Mouse (Mus musculus) MN1 (cell line): ENCODE results near the gene Hist1h2ad.
"Not testable (repeated sequence)": the region's sequence is repeated elsewhere in the genome, so short reads cannot be mapped to it uniquely, and the experiment has no call there.

Experiments used
- DNase-seq: peaks from one replicate; pipeline ENCODE4 v3.0.0-alpha.2; 2016; ENCODE audit warnings: low spot score

Gene Hist1h2ad

DNA sequence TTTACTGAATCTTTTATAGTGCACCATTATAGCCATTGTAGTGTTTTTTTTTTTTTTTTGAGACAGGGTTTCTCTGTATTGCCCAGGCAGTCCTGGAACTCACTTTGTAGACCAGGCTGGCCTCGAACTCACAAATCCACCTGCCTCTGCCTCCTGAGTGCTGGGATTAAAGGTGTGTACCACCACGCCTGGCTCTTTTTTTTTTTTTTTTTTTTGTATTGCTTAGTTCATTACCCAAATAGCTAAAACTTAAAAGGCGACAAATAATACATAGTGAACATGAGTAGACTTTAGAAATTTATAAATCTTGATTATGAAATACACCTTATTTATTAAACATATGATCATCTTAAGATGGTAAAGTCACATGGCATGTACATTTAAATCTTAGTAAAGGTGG lies 32.7 kb upstream of the Hist1h2ad start:
- no peak for DNase-seq

DNA sequence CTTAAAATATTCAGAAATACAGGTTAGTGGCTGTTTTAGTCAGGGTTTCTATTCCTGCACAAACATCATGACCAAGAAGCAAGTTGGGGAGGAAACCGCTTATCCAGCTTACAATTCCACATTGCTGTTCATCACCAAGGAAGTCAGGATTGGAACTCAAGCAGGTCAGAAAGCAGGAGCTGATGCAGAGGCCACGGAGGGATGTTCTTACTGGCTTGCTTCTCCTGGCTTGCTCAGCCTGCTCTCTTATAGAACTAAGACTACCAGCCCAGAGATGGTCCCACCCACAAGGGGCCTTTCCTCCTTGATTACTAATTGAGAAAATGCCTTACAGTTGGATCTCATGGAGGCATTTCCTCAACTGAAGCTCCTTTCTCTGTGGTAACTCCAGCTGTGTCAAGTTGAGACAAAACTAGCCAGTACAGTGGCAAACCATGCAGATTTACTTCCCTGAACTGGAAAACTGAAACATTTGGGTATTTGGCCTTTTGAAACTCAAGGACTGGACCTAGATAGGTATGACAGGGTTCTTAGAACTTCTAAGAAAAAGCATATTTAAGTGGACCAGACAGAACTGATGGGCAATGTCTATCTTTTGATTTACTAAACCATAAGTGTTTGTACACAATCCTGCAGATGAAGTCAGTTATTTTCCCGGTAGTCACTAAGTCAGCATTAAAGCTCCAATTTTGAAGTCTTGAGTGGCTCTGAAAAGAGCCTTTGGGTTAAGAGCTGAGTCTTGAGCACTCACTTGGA lies 31.8 kb upstream of the Hist1h2ad start:
- DNase-seq = not testable (repeated sequence)

- DNase-seq = peak; percentile 81
These were observed 31.1 kb upstream of the Hist1h2ad start, which contains the start of gene Hist1h2bh for GRCm38 (mm10) chr13:23542999-23543607. TSS of gene Hist1h2bh (minus strand) at chr13:23543392.

GRCm38 (mm10) chr13:23543965-23544786 lies 30.0 kb upstream of the Hist1h2ad start, which contains the start of gene Hist1h3f:
TSS of gene Hist1h3f (plus strand) at chr13:23544052.
- peak; percentile 93 for DNase-seq

DNA sequence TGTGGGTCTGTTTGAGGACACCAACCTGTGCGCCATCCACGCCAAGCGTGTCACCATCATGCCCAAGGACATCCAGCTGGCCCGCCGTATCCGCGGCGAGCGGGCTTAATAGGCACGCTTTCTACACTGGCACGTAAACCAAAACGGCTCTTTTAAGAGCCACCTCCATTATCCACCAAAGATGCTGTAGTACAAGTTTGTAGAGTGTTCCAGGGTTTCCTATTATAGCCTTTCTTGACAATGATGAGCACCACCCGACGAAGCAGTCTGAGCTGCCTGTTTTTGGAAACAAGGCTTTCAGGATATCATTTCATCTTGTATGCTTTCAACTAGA lies 29.4 kb upstream of the Hist1h2ad start:
- not testable (repeated sequence) for DNase-seq

- DNase-seq = no peak
These were observed 27.5 kb upstream of the Hist1h2ad start for GRCm38 (mm10) chr13:23546694-23547093.

DNA sequence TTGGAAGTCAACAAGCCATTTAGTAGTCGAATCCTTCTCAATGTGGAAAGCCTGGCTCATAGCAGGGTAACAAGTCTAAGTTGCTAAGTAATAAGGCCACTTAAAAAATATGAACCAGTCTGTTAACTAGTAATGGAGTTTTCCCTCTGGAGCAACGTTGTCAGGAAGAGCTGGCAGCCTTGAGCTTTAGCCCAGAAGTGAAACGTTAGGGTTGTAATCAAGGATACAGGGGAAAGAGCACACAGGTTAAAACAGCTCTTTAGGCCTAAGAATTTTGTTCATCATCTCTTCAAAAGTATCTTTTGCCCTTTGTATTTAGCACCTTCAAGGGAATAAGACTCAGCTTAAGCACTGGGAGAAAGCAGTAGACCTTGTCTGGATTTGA lies 23.4 kb upstream of the Hist1h2ad start:
- no peak for DNase-seq

GRCm38 (mm10) chr13:23551146-23551834 lies 22.9 kb upstream of the Hist1h2ad start, which contains the start of gene Hist1h4f:
TSS of gene Hist1h4f (minus strand) at chr13:23551648.
- DNase-seq = peak; percentile 93

- no peak for DNase-seq
These were observed 22.0 kb upstream of the Hist1h2ad start for GRCm38 (mm10) chr13:23551931-23552914.

DNA sequence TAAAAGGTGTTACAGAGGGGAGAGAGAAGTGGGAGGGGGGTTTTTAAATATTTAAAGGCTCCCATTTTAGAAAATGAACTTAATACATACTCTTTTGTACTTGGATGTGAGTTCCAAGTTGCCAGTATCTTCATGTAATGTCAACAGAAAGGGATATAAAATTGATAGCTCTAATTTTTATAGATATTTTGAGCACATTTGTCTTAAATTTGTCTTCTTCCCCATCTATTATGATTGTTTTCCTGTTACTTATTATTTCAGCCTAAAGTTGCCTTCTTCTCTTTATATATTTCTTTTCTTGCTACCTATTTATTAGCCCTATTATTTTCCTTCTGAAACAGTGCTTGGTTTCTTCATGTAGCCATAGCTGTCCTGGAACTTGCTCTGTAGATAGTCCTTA lies 21.2 kb upstream of the Hist1h2ad start, which contains the start of gene Hist1h1d:
Gene Hist1h1d, plus strand, starts transcription at position 301 of the 400 bp plus-strand sequence.
- DNase-seq = no peak

- DNase-seq = no peak
These were observed 19.8 kb upstream of the Hist1h2ad start for GRCm38 (mm10) chr13:23554393-23554792.

- peak; percentile 80 for DNase-seq
These were observed 19.0 kb upstream of the Hist1h2ad start for GRCm38 (mm10) chr13:23554925-23555838.

DNA sequence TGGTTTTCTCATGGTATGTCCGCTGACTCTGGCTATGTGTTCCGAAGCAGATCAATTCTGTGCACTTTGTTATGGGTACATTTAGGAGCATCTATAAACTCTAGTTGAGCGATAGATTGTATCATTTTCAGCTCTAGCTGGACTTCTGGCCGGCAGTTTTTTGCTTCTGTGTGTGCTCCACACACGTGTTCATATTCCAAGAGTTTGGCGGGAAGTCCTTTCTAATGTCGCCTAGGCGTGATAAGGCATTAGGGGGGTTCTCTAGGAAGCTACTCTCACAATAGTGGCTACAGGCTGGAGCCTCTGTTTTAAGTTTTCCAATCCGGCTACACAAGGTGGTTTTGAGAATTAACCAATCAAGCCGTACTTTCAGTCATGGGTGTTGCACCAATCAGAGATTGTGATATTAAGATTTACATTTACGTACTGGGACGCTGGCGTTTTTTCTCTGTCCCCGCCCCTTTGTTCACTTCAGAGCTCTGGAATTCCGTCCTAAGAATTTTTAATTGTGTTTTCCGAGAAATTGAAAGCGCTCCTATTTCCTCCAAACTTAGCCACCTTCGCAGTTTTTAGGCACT lies 18.3 kb upstream of the Hist1h2ad start:
- peak; percentile 92 for DNase-seq

DNA sequence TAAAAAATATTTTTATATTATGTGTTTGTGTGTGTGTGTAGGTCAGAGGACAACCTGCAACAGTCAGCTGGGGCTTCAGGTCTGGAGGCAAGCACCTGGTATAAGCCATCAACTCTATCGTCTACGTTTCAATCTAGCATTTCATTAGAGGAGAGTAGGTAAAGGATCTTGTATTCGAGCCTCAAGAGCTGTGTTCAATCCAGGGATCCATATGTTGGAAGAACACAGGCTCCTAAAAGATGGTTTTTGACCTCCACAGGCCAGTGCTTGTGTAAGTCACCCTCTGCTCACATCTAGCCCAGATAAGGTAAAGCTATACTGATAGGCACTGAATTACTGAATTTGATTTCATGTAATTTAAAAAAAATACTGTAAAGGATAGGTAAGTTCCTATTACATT lies 17.3 kb upstream of the Hist1h2ad start:
- no peak for DNase-seq

GRCm38 (mm10) chr13:23560699-23561098 lies 13.5 kb upstream of the Hist1h2ad start:
- DNase-seq = not testable (repeated sequence)

- DNase-seq = not testable (repeated sequence)
These were observed 12.7 kb upstream of the Hist1h2ad start for GRCm38 (mm10) chr13:23561531-23561882.

- DNase-seq = peak; percentile 96
These were observed 12.1 kb upstream of the Hist1h2ad start, which contains the start of gene Hist1h3e for GRCm38 (mm10) chr13:23561883-23562659. TSS of gene Hist1h3e (minus strand) at chr13:23562369.

GRCm38 (mm10) chr13:23562699-23563462 lies 11.3 kb upstream of the Hist1h2ad start:
- peak; percentile 86 for DNase-seq
